Mouse (Mus musculus) embryonic facial prominence, embryonic 13.5 days (tissue): ENCODE results near the gene Tamm41. TPM values are rescaled to one million over a fixed set of nuclear protein-coding genes. Genes with fewer than 3 reads are reported as not detected.

Source experiments
- ATAC-seq: fragments of 200-750 bp; cut with Nextera tagmentation; 2 replicates; pipeline ENCODE4 v1.8.0; 2017; ENCODE audit warnings: low read depth; ENCODE audit not compliant: insufficient number of reproducible peaks, insufficient read depth, low FRiP score, low TSS enrichment
- H3K27ac ChIP-seq: fragments of 300-500 bp; sonication (generic); 2 replicates; pipeline ENCODE4 v1.5.1; 2015; ENCODE audit warnings: moderate library complexity, mild to moderate bottlenecking, inconsistent platforms
- H3K27me3 ChIP-seq: fragments of 300-500 bp; sonication (generic); 2 replicates; pipeline ENCODE4 v1.6.1; 2015; ENCODE audit warnings: mild to moderate bottlenecking, inconsistent platforms
- H3K36me3 ChIP-seq: fragments of 300-500 bp; sonication (generic); 2 replicates; pipeline ENCODE4 v1.6.1; 2015; ENCODE audit warnings: mild to moderate bottlenecking, inconsistent platforms
- H3K4me1 ChIP-seq: fragments of 300-500 bp; sonication (generic); 2 replicates; pipeline ENCODE4 v1.6.1; 2015; ENCODE audit warnings: inconsistent platforms
- H3K4me2 ChIP-seq: fragments of 300-500 bp; sonication (generic); 2 replicates; pipeline ENCODE4 v1.6.1; 2015; ENCODE audit warnings: moderate library complexity, mild to moderate bottlenecking, inconsistent platforms
- H3K4me3 ChIP-seq: fragments of 300-500 bp; sonication (generic); 2 replicates; pipeline ENCODE4 v1.5.1; 2015; ENCODE audit warnings: mild to moderate bottlenecking, inconsistent platforms
- H3K9ac ChIP-seq: fragments of 300-500 bp; sonication (generic); 2 replicates; pipeline ENCODE4 v1.6.1; 2015; ENCODE audit warnings: mild to moderate bottlenecking, inconsistent platforms
- H3K9me3 ChIP-seq: fragments of 300-500 bp; sonication (generic); 2 replicates; pipeline ENCODE4 v1.6.1; 2016; ENCODE audit warnings: inconsistent platforms
- WGBS: fragments of 180-500 bp; shearing (Covaris S2); methylation state at CpG from one replicate; pipeline ENCODE4 v1.1.7; 2015; ENCODE audit warnings: mixed read lengths; 5-methylcytosine and 5-hydroxymethylcytosine counted together
- polyA plus RNA-seq: library from polyadenylated mRNA; unstranded; fragments of >200 nt; fragmentation: Nextera tagmentation; extraction: Ambion mirVana; gene quantifications from 2 replicates; pipeline ENCODE4 v1.2.1, GENCODE M21; 2015

Tamm41 gene
- polyA plus RNA-seq, 1 experiment from 2014 or later, result 66.2 TPM

DNA sequence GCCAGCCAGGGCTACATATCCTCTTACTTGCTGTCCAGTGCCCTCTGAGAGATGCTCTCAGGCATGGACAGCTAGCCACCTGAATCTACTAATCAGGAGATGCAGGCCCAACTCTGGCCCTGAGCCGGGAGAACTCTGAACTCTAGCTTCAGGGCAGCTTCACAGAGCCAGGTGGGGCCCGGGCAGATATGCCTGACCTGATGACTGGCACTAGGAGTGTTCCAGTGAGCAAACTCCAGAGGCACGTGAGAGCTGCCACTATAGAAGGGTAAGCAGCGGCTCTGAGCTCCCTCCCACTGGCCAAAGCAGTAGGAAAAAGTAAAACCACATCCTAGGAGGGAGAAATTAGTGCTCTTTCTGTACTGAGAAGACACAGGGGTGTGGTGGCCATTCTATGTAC lies 24.1 kb downstream of the Tamm41 start:
- Histone ChIP-seq H3K4me3 (no peak overlapping the region), H3K27ac (no peak overlapping the region), H3K36me3 (peaks cover 66% of the 10 kb centered on the region), H3K4me2 (no peak overlapping the region), H3K27me3 (no peaks in the 10 kb centered on the region), H3K9ac (no peak overlapping the region), H3K4me1 (peaks cover 10% of the 10 kb centered on the region), H3K9me3 (no peaks in the 10 kb centered on the region)
- no peak for ATAC-seq
- 85% methylated on average over 4 of the region's 4 CpGs for WGBS

DNA sequence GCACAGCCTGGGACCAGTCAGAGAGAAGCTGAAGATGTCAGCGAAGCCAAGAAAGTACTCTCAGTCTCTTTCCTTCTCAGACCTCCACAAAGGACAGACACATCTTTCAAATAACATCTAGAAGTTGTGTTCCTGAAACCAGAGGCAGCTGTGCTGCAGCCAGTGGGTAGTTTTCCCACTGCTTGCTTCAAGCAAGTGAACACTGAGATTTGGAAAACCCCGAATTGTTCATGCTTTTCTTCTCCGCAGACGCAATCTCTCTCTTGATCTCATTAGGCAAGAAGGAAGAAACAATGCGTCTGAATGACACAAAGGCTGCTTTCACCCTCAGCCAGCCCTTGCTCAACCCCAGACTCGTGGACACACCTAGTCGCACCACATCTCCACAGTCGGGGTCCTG lies 25.9 kb downstream of the Tamm41 start:
- WGBS, result 67% methylated on average over 8 of the region's 8 CpGs
- Histone ChIP-seq H3K36me3 (peaks cover 53% of the 10 kb centered on the region), H3K27ac (peak overlapping the region; percentile 33)

DNA sequence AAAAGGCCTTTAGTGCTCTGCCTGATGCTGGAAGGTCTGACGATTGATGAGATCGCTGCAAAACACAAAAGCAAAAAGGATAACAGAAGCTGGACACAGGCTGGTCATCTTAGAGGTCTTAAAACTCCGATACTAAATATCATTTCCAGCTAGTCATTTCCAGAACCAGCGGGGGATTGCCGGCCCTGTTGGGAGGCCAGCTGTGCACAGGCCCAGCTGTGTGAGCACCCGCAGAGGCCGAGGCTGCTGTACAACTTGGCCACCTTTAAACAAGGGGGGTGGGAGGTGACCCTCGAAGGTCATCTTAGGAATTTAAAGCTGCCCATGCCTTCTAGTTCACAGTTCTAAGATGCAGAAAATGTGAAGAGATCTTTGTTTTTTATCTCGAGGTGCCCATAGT lies 26.9 kb downstream of the Tamm41 start:
- 82% methylated on average over 9 of the region's 9 CpGs for WGBS
- H3K4me3 ChIP-seq, result no peak overlapping the region
- H3K9ac ChIP-seq, result no peak overlapping the region
- H3K27me3 ChIP-seq, result no peaks in the 10 kb centered on the region
- ATAC-seq, result no peak
- H3K9me3 ChIP-seq, result no peaks in the 10 kb centered on the region
- H3K4me1 ChIP-seq, result peaks cover 26% of the 10 kb centered on the region
- no peak overlapping the region for H3K4me2 ChIP-seq
- H3K36me3 ChIP-seq, result peaks cover 49% of the 10 kb centered on the region
- H3K27ac ChIP-seq, result no peak overlapping the region

More for the DNA sequence above, 25.9 kb downstream of the Tamm41 start:
- no peak for ATAC-seq
- Histone ChIP-seq H3K27me3 (no peaks in the 10 kb centered on the region), H3K4me2 (no peak overlapping the region), H3K4me3 (no peak overlapping the region), H3K9me3 (no peaks in the 10 kb centered on the region), H3K9ac (no peak overlapping the region), H3K4me1 (peaks cover 20% of the 10 kb centered on the region)

DNA sequence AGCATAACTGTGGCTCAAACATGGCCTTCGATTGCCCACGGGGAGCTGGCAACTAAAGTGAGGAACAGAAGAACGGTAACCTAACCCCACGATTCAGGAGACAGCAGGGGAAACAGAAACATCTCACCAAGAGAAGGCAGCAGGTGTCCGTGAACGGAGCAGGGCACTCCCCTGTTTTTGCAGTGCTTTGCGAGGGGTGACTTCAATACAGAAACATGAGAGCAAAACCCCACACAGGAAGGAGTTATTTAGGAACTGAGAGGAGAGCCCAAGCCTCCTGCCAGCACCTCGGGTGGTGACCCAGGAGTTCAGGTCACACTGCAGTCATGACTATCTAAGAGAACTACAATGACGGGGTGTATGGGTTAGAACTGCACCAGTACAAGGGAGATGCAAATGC lies 27.4 kb downstream of the Tamm41 start:
- Histone ChIP-seq H3K27me3 (no peaks in the 10 kb centered on the region), H3K27ac (no peak overlapping the region), H3K36me3 (peaks cover 45% of the 10 kb centered on the region), H3K4me3 (no peak overlapping the region), H3K9ac (no peak overlapping the region), H3K4me2 (no peak overlapping the region), H3K9me3 (no peaks in the 10 kb centered on the region), H3K4me1 (peaks cover 28% of the 10 kb centered on the region)
- WGBS, result 66% methylated on average over 9 of the region's 9 CpGs
- no peak for ATAC-seq

DNA sequence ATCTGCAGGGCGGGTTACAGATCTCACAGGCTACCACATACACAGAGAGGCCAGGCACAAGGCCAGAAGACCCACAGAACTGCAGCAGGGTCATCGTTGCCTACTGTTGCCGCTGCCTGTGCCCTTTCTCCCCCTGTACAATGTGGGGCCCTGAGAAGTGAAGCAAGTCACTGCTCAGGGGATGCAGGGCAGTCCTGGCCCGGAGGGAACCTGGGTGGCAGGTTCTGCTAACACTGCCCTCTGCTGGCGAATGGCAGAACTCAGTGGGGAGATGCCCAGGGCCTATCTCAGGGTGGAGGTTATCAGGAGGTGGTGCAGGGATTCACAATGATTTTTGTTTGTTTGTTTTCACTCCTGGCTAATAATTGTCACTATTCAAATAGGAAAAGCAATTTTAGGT lies 29.9 kb downstream of the Tamm41 start:
- 0 out of 2 replicates have a peak overlapping the region, but pooled peaks have one; percentile 60 for H3K27ac ChIP-seq
- no peak overlapping the region for H3K4me2 ChIP-seq
- no peak for ATAC-seq
- WGBS, result 26% methylated on average over 5 of the region's 5 CpGs
- H3K4me3 ChIP-seq, result no peak overlapping the region
- peaks cover 44% of the 10 kb centered on the region for H3K36me3 ChIP-seq
- H3K4me1 ChIP-seq, result peaks cover 28% of the 10 kb centered on the region
- no peaks in the 10 kb centered on the region for H3K9me3 ChIP-seq
- no peaks in the 10 kb centered on the region for H3K27me3 ChIP-seq
- 0 out of 2 replicates have a peak overlapping the region, but pooled peaks have one; percentile 33 for H3K9ac ChIP-seq

DNA sequence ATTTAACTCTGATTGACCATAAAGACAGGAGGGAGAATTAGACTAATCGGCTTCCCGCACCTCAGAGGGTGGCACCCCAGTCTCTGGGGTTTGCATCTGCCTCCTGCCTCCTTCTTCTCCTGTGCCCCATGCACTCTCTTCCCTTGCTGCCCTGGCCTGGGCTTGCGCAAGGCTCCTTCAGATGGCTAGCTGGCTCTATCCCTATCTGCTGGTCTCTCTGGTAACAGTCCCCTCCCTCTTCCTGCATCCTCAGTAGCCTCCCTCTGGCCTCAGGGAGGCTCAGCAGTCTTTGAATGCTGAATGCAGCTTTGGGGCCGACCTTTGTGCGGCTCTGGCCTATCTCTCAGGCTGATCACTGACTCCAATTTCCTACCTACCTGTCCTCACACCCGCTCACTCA lies 30.7 kb downstream of the Tamm41 start:
- H3K4me1 ChIP-seq, result peaks cover 24% of the 10 kb centered on the region
- no peak overlapping the region for H3K4me3 ChIP-seq
- ATAC-seq, result no peak
- peaks cover 46% of the 10 kb centered on the region for H3K36me3 ChIP-seq
- H3K4me2 ChIP-seq, result no peak overlapping the region
- 0 out of 2 replicates have a peak overlapping the region, but pooled peaks have one; percentile 28 for H3K9ac ChIP-seq
- no peaks in the 10 kb centered on the region for H3K9me3 ChIP-seq
- peak overlapping the region; percentile 60; the same call in 1 of the 2 replicates for H3K27ac ChIP-seq
- 43% methylated on average over 6 of the region's 6 CpGs for WGBS
- H3K27me3 ChIP-seq, result no peaks in the 10 kb centered on the region

DNA sequence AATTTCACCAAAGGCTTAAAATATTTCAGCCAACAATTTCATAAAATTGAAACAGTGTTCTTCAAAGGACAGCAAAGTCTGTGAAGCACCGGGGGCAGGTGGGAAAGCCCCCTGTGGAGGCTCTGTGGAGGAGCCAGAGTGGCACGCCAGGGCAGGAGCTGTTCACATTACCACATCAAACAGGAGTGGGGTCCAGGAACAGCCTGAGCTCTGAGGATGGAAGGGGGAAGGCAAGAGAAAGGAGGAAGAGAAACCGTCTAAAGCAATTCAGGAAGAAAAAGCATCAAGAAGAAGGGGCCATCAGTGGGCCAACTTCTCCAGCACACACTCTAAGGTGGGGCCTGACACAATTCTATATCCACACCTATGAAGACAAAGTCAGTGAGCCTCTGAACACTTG lies 31.6 kb downstream of the Tamm41 start:
- no peak overlapping the region for H3K27ac ChIP-seq
- H3K4me2 ChIP-seq, result no peak overlapping the region
- no peaks in the 10 kb centered on the region for H3K27me3 ChIP-seq
- peaks cover 37% of the 10 kb centered on the region for H3K36me3 ChIP-seq
- peak overlapping the region; percentile 1; the same call in 1 of the 2 replicates for H3K9ac ChIP-seq
- ATAC-seq, result no peak
- peaks cover 19% of the 10 kb centered on the region for H3K4me1 ChIP-seq
- WGBS, result 55% methylated on average over 3 of the region's 3 CpGs
- no peak overlapping the region for H3K4me3 ChIP-seq
- no peaks in the 10 kb centered on the region for H3K9me3 ChIP-seq

DNA sequence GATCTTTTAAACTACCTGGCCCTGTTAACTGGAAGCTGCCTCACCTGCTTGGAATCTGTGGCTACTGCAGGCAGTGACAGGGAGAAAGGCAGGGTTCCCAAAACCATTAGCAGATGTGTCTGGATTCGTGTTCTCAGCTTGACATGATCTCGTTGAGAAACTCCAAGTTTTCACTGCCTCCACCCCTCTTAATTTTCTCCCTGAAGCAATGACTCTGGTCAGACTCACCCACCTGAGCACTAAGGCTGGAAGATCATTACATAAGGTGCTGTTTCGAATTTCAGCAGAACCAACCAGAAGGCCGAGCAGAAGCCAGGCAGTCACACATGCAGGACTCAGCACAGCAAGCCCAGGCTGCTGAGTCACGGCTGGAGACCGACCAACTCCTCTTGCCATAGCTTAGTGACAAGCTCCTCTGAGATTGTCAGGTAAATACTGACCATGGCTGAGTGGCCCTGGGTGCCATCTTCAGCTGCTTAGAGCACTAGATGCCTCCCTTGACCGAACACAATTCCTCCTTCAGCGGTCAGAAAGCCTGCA lies 32.3 kb downstream of the Tamm41 start:
- H3K9me3 ChIP-seq, result no peaks in the 10 kb centered on the region
- H3K4me1 ChIP-seq, result peaks cover 19% of the 10 kb centered on the region
- WGBS, result 67% methylated on average over 8 of the region's 8 CpGs
- H3K27me3 ChIP-seq, result no peaks in the 10 kb centered on the region
- H3K27ac ChIP-seq, result no peak overlapping the region
- no peak overlapping the region for H3K4me3 ChIP-seq
- H3K4me2 ChIP-seq, result no peak overlapping the region
- no peak for ATAC-seq
- H3K36me3 ChIP-seq, result peaks cover 33% of the 10 kb centered on the region
- peak overlapping the region; percentile 1; the same call in 1 of the 2 replicates for H3K9ac ChIP-seq

DNA sequence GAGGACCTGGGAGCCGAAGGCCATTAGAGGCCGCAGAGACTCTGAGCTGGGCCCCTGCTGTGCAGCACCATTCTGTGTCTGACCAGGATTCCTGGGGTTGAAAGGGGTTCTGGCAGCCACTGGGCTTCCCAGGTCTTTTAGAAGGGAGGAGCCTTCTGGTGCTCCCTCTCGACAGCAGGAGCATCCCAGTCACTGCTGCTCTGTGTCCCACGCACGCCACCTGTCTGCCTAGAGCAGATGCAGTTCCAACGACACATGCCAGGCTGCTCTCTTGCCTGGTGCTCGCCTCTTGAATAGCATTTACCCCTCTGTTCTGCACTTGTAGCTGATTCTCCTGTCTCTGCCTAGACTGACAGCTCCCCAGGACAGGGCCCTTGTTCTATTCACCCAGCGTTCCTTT lies 33.0 kb downstream of the Tamm41 start:
- 83% methylated on average over 8 of the region's 8 CpGs for WGBS
- no peak for ATAC-seq
- H3K36me3 ChIP-seq, result peaks cover 38% of the 10 kb centered on the region

DNA sequence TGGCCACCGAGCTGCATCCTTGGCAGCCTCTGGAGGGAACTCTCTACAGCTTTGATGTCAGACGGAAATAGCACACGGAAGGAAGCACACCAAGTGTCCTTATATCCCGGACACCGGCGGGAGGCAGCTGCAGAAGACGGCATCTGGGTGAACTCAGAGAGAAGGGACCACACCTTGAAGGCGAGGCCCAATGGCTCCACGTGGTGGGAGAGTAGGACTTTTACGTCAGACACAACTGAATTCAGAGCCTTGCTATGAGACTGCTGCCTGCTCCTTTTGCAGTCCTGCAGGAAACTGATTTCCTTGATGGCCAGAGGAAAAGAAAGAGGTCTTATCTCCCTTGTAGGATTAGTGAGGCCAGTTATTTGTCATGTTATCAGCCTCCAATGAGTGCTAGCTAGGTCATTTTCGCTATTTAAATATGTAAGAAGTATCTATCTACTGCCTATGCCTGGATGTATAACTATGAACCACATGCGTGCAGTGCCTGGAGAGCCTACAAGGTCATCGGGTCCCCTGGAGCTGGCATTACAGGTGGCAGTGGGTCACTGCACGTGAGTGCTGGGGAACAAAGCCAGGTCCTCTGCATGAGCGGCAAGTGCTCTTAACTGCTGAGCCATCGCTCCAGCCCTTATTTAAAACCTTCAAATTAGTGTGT lies 39.2 kb downstream of the Tamm41 start:
- no peak for ATAC-seq
- Histone ChIP-seq H3K27ac (0 out of 2 replicates have a peak overlapping the region, but pooled peaks have one; percentile 48), H3K9me3 (no peaks in the 10 kb centered on the region), H3K27me3 (no peaks in the 10 kb centered on the region), H3K9ac (no peak overlapping the region), H3K36me3 (peaks cover 20% of the 10 kb centered on the region), H3K4me3 (no peak overlapping the region), H3K4me1 (peaks cover 30% of the 10 kb centered on the region), H3K4me2 (no peak overlapping the region)
- 81% methylated on average over 16 of the region's 16 CpGs for WGBS

More for the DNA sequence above, 33.0 kb downstream of the Tamm41 start:
- Histone ChIP-seq H3K4me1 (peaks cover 19% of the 10 kb centered on the region), H3K27me3 (no peaks in the 10 kb centered on the region), H3K4me3 (no peak overlapping the region), H3K4me2 (no peak overlapping the region), H3K9me3 (no peaks in the 10 kb centered on the region), H3K27ac (no peak overlapping the region), H3K9ac (no peak overlapping the region)

DNA sequence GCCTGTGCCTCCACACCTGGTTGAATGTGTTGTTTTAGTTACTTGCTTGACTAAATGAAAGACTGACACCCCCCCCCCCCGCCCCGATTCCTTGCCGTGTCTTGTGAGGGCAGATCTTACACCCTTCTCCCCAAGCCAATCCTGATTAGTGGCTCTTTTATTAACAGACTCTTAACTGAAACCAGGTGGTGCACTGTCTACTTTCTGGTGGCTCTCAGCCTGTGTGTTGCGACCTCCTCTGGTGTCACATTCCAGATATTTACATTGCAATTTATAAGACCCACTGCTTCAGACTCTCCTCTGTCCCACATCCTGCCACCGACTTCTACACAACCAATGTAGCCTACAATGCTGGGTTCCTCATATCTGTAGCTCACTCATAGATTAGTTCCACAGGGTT lies 40.2 kb downstream of the Tamm41 start:
- no peaks in the 10 kb centered on the region for H3K9me3 ChIP-seq
- 20% methylated on average over 5 of the region's 5 CpGs for WGBS
- peaks cover 36% of the 10 kb centered on the region for H3K4me1 ChIP-seq
- H3K27ac ChIP-seq, result peak overlapping the region; percentile 48; the same call in 1 of the 2 replicates
- ATAC-seq, result no peak
- H3K4me2 ChIP-seq, result no peak overlapping the region
- peaks cover 14% of the 10 kb centered on the region for H3K36me3 ChIP-seq
- no peak overlapping the region for H3K9ac ChIP-seq
- H3K27me3 ChIP-seq, result no peaks in the 10 kb centered on the region
- H3K4me3 ChIP-seq, result no peak overlapping the region

DNA sequence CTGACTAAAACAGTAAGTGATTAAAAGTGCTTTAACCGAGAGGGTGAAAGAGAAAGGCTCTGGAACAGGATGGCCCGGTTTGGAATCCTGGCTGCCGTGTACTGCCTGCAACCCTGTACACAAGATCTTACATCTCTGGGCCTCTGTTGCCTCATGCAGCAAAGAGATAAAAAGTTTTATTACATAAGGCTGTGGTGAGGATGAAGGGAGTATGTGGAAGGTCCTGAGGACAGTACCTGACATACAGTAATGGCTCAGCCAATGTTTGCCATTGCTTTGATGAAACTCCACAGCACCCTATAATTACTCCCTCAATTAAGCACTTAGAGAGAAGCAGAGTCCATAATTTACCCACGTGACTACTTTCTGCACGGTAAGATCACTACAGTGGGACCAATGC lies 40.8 kb downstream of the Tamm41 start:
- ATAC-seq, result no peak
- Histone ChIP-seq H3K9me3 (no peaks in the 10 kb centered on the region), H3K9ac (peak overlapping the region; percentile 36; the same call in 1 of the 2 replicates), H3K4me2 (no peak overlapping the region), H3K27me3 (no peaks in the 10 kb centered on the region), H3K4me3 (no peak overlapping the region), H3K36me3 (peaks cover 12% of the 10 kb centered on the region), H3K4me1 (peaks cover 42% of the 10 kb centered on the region), H3K27ac (peak overlapping the region; percentile 48; the same call in 1 of the 2 replicates)
- WGBS, result 51% methylated on average over 5 of the region's 5 CpGs
